10 mouse cellular contexts compared by ENCODE assay signal in the genomic region with DNA sequence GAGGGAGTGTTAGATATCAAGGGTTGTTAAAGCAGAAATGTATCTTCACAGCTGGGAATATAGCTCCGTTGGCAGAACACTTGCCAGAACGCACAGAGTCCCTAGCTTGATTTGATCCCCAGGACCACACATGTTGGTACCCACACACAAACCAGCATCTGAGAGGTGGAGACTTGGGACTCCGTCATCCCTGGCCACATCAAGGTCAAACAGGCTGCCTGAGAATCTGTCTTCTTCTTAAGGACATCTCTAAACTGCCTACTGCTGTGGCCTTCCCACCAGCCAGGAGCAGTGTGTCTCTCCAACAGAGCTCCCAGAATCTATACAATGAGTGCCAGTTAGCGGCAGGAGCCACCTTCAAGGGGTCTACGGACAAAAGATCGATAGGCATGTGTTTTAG. TPM values are rescaled to one million over a fixed set of nuclear protein-coding genes. Genes with fewer than 3 reads are reported as not detected.
A peak's percentile ranks its signal among the peaks of the same experiment; 100 is the strongest.
DNase-seq lines count a peak whose midpoint lies in the region; ATAC-seq and TF ChIP-seq lines count a peak whose summit lies in the region.
"Had no signal": no experiment of that assay in that cellular context is flagged by ENCODE, and none has a peak within 500 bp of the region (broad histone marks: within the 10 kb centered on the region; RNA-seq: fewer than 3 reads in every experiment).

No protein-coding gene starts in this region.

- H3K9ac ChIP-seq in forebrain, embryonic 14.5 days (ENCODE audit: low read length), result no peak overlapping the region
- no peak overlapping the region for H3K9ac ChIP-seq in heart, postnatal 0 days (replicated peaks; ENCODE audit: low read depth, low read length)
- H3K9ac ChIP-seq: hindbrain, embryonic 14.5 days; midbrain, embryonic 13.5 days had no signal

- H3K36me3 ChIP-seq in forebrain, embryonic 10.5 days (replicated peaks), result peaks cover 52% of the 10 kb centered on the region
- H3K36me3 ChIP-seq in forebrain, embryonic 14.5 days (ENCODE audit: control insufficient read depth, insufficient read depth, low read length), result no peaks in the 10 kb centered on the region
- H3K36me3 ChIP-seq in heart, postnatal 0 days (replicated peaks; ENCODE audit: control insufficient read depth, insufficient read depth, low read length), result peaks cover 15% of the 10 kb centered on the region
- H3K36me3 ChIP-seq in splenic B cell, adult 2 months (ENCODE audit: control insufficient read depth, insufficient read depth, low read length, poor library complexity, severe bottlenecking), result no peaks in the 10 kb centered on the region

- intact Hi-C loops in heart, postnatal 10 days (cut with DNase I), result no loop called here

- H3K4me2 ChIP-seq in forebrain, embryonic 14.5 days (ENCODE audit: low read length), result no peak overlapping the region
- H3K4me2 ChIP-seq in heart, postnatal 0 days (ENCODE audit: low read depth, low read length), result no peak overlapping the region
- H3K4me2 ChIP-seq: hindbrain, embryonic 14.5 days; midbrain, embryonic 13.5 days had no signal

- H3K27ac ChIP-seq in forebrain, embryonic 10.5 days, result 0 out of 2 replicates have a peak overlapping the region, but pooled peaks have one; percentile 44
- no peak overlapping the region for H3K27ac ChIP-seq in forebrain, embryonic 14.5 days (ENCODE audit: low read depth, low read length)
- peak overlapping the region; percentile 33; the same call in 1 of the 2 replicates for H3K27ac ChIP-seq in heart, postnatal 0 days (ENCODE audit: low read depth)
- H3K27ac ChIP-seq: hindbrain, embryonic 14.5 days; midbrain, embryonic 13.5 days had no signal

- H3K4me1 ChIP-seq in forebrain, embryonic 10.5 days, result peaks cover 23% of the 10 kb centered on the region
- peaks cover 18% of the 10 kb centered on the region; the same call in 1 of the 2 replicates for H3K4me1 ChIP-seq in forebrain, embryonic 14.5 days (ENCODE audit: control insufficient read depth, insufficient read depth, low read length)
- H3K4me1 ChIP-seq in heart, postnatal 0 days (ENCODE audit: control insufficient read depth, insufficient read depth), result peaks cover 18% of the 10 kb centered on the region

- H3K9me3 ChIP-seq in forebrain, embryonic 10.5 days, result no peaks in the 10 kb centered on the region
- H3K9me3 ChIP-seq in forebrain, embryonic 14.5 days (replicated peaks; ENCODE audit: control insufficient read depth, low read length), result no peaks in the 10 kb centered on the region
- H3K9me3 ChIP-seq in heart, postnatal 0 days (replicated peaks; ENCODE audit: control insufficient read depth, low read length), result no peaks in the 10 kb centered on the region
- H3K9me3 ChIP-seq: midbrain, embryonic 13.5 days had no signal

- TF ChIP-seq CTCF in heart, postnatal 0 days (IDR thresholded peaks at IDR 0.05; ENCODE audit: low read depth), result no peak

- no peak for ATAC-seq in forebrain, embryonic 14.5 days
- ATAC-seq in heart, postnatal 0 days (ENCODE audit: insufficient read depth, low read depth), result no peak
- ATAC-seq: midbrain, embryonic 13.5 days had no signal

- WGBS in forebrain, embryonic 10.5 days, result 86% methylated on average over 6 of the region's 6 CpGs
- 59% methylated on average over 6 of the region's 6 CpGs for WGBS in forebrain, embryonic 14.5 days
- 60% methylated on average over 6 of the region's 6 CpGs for WGBS in heart, postnatal 0 days

- H3K4me3 ChIP-seq in forebrain, embryonic 10.5 days, result no peak overlapping the region
- H3K4me3 ChIP-seq in forebrain, embryonic 14.5 days (ENCODE audit: low read depth, low read length), result no peak overlapping the region
- H3K4me3 ChIP-seq in heart, postnatal 0 days (ENCODE audit: low read depth, low read length), result no peak overlapping the region
- H3K4me3 ChIP-seq: midbrain, embryonic 13.5 days had no signal

- TF ChIP-seq EP300 in heart, postnatal 0 days (IDR thresholded peaks at IDR 0.05; ENCODE audit: low read depth), result no peak

- H3K27me3 ChIP-seq in forebrain, embryonic 10.5 days (ENCODE audit: poor library complexity, severe bottlenecking), result no peaks in the 10 kb centered on the region
- H3K27me3 ChIP-seq in forebrain, embryonic 14.5 days (replicated peaks; ENCODE audit: control insufficient read depth, insufficient read depth, low read length), result no peaks in the 10 kb centered on the region
- no peaks in the 10 kb centered on the region for H3K27me3 ChIP-seq in heart, postnatal 0 days (ENCODE audit: control insufficient read depth, insufficient read depth, low read length)
- no peaks in the 10 kb centered on the region for H3K27me3 ChIP-seq in splenic B cell, adult 2 months (ENCODE audit: control insufficient read depth, insufficient read depth, low read length, poor library complexity, severe bottlenecking)
- H3K27me3 ChIP-seq: midbrain, embryonic 13.5 days had no signal

- no peak for DNase-seq in forebrain, embryonic 10.5 days (ENCODE audit: extremely low spot score, low spot score)
- no peak for DNase-seq in forebrain, embryonic 14.5 days (ENCODE audit: low spot score)
- no peak for DNase-seq in heart, postnatal 0 days (ENCODE audit: low spot score)
- DNase-seq in heart, postnatal 10 days, result no peak
- DNase-seq in thymus, postnatal 4 days, result peak; percentile 34
- DNase-seq in thymus, adult 18-20 months, result no peak
- peak; percentile 6 for DNase-seq in splenic B cell, adult 2 months (ENCODE audit: low read depth, low spot score)
- no peak for DNase-seq in right cerebral cortex, postnatal 4 days

RNA-seq across cellular contexts. Expression of gene Fryl, which starts 47.8 kb away (rescaled TPM):
- 22.5 and 28.0 TPM in 2 replicates for polyA plus RNA-seq in forebrain, embryonic 10.5 days (2016; fragmentation: Nextera tagmentation; extraction: Ambion mirVana)
- polyA plus RNA-seq in forebrain, embryonic 14.5 days (2014; fragmentation: Nextera tagmentation; extraction: Ambion mirVana), result 32.4 and 35.6 TPM in 2 replicates
- total RNA-seq in heart, postnatal 0 days (2014; rRNA removed; ENCODE audit: low replicate concordance), result 43.0 and 46.1 TPM in 2 replicates
- polyA plus RNA-seq in heart, postnatal 0 days (2015; fragmentation: Nextera tagmentation; extraction: Ambion mirVana), result 16.9 and 19.3 TPM in 2 replicates
- 10 to 100 TPM; 47.4 to 51.3 TPM for total RNA-seq in heart, postnatal 10 days (2021)

Comparison
In these comparisons a context has a peak if more than half of its experiments do, and no peak if none do; other contexts are left out.
1. DNase-seq: peak in thymus, postnatal 4 days (single experiment) and splenic B cell, adult 2 months (single experiment); none in forebrain, embryonic 10.5 days (single experiment), forebrain, embryonic 14.5 days (single experiment), heart, postnatal 0 days (single experiment), heart, postnatal 10 days (0 of 2), thymus, adult 18-20 months (0 of 2) and right cerebral cortex, postnatal 4 days (single experiment).